Mouse (Mus musculus) neural tube, embryonic 14.5 days (tissue): ENCODE measurements at regions not wholly inside any gene's neighbourhood (a gene's known extent, or its start where the extent isn't known, plus 50 kb on each side); places are given as distances from the start of the nearest gene placed in this dataset.

Experiments used
- ATAC-seq: fragments of 200-750 bp; cut with Nextera tagmentation; 2 replicates; pipeline ENCODE4 v1.8.0; 2017; ENCODE audit warnings: low read depth, mild to moderate bottlenecking, moderate TSS enrichment, moderate library complexity
- H3K27ac ChIP-seq: fragments of 300-500 bp; sonication (generic); 2 replicates; pipeline ENCODE4 v1.5.1; 2014; ENCODE audit warnings: low read depth, mild to moderate bottlenecking, control low read depth, low read length, moderate library complexity, mixed read lengths
- H3K27me3 ChIP-seq: fragments of 300-500 bp; sonication (generic); 2 replicates; pipeline ENCODE4 v1.6.1; 2014; ENCODE audit warnings: low read length; ENCODE audit not compliant: control insufficient read depth, insufficient read depth
- H3K36me3 ChIP-seq: fragments of 300-500 bp; sonication (generic); 2 replicates; pipeline ENCODE4 v1.6.1; 2014; ENCODE audit warnings: low read length, mixed read lengths; ENCODE audit not compliant: control insufficient read depth, insufficient read depth
- H3K4me1 ChIP-seq: fragments of 300-500 bp; sonication (generic); 2 replicates; pipeline ENCODE4 v1.6.1; 2014; ENCODE audit warnings: low read length; ENCODE audit not compliant: control insufficient read depth, insufficient read depth
- H3K4me2 ChIP-seq: fragments of 300-500 bp; sonication (generic); 2 replicates; pipeline ENCODE4 v1.6.1; 2014; ENCODE audit warnings: mild to moderate bottlenecking, low read depth, low read length, control low read depth
- H3K4me3 ChIP-seq: fragments of 300-500 bp; sonication (generic); 2 replicates; pipeline ENCODE4 v1.5.1; 2014; ENCODE audit warnings: low read depth, low read length, control low read depth, mixed read lengths
- H3K9ac ChIP-seq: fragments of 300-500 bp; sonication (generic); replicated peaks from 2 replicates; pipeline ENCODE4 v1.6.1; 2014; ENCODE audit warnings: low read depth, mild to moderate bottlenecking, control low read depth, low read length, mixed read lengths
- H3K9me3 ChIP-seq: fragments of 300-500 bp; sonication (generic); 2 replicates; pipeline ENCODE4 v1.6.1; 2016; ENCODE audit warnings: low read length; ENCODE audit not compliant: control insufficient read depth
- WGBS: fragments of 180-500 bp; shearing (Covaris S2); extraction: QIAGEN DNeasy Blood & Tissue Kit; methylation state at CpG from one replicate; pipeline ENCODE4 v1.1.7; 2014; 5-methylcytosine and 5-hydroxymethylcytosine counted together

- Histone ChIP-seq H3K4me3 (no peak overlapping the region), H3K27me3 (no peaks in the 10 kb centered on the region), H3K27ac (no peak overlapping the region), H3K9me3 (no peaks in the 10 kb centered on the region), H3K9ac (no peak overlapping the region), H3K36me3 (no peaks in the 10 kb centered on the region), H3K4me1 (no peaks in the 10 kb centered on the region), H3K4me2 (no peak overlapping the region)
- WGBS, result 66% methylated on average over 3 of the region's 3 CpGs
- no peak for ATAC-seq
Measured at GRCm38 (mm10) chr3:11007363-11007762, 671.9 kb upstream of the Gm38303 start.

- no peaks in the 10 kb centered on the region for H3K36me3 ChIP-seq
- H3K4me1 ChIP-seq, result no peaks in the 10 kb centered on the region
- 58% methylated on average over 2 of the region's 2 CpGs for WGBS
- H3K27ac ChIP-seq, result no peak overlapping the region
- no peaks in the 10 kb centered on the region for H3K27me3 ChIP-seq
- H3K4me2 ChIP-seq, result no peak overlapping the region
- ATAC-seq, result no peak
- H3K9ac ChIP-seq, result no peak overlapping the region
- H3K9me3 ChIP-seq, result no peaks in the 10 kb centered on the region
- H3K4me3 ChIP-seq, result no peak overlapping the region
Measured at GRCm38 (mm10) chr3:11006531-11007269, 671.2 kb upstream of the Gm38303 start.

GRCm38 (mm10) chr3:10978968-10979367 is 643.5 kb upstream of the Gm38303 start:
- Histone ChIP-seq H3K9ac (no peak overlapping the region), H3K4me2 (no peak overlapping the region), H3K36me3 (no peaks in the 10 kb centered on the region), H3K27ac (no peak overlapping the region), H3K4me1 (no peaks in the 10 kb centered on the region), H3K9me3 (no peaks in the 10 kb centered on the region), H3K4me3 (no peak overlapping the region), H3K27me3 (no peaks in the 10 kb centered on the region)
- ATAC-seq, result no peak

GRCm38 (mm10) chr3:10974429-10974828 is 638.9 kb upstream of the Gm38303 start:
- Histone ChIP-seq H3K27ac (no peak overlapping the region), H3K36me3 (no peaks in the 10 kb centered on the region), H3K27me3 (no peaks in the 10 kb centered on the region), H3K9me3 (no peaks in the 10 kb centered on the region), H3K4me3 (no peak overlapping the region), H3K4me2 (no peak overlapping the region), H3K4me1 (no peaks in the 10 kb centered on the region), H3K9ac (no peak overlapping the region)
- WGBS, result 92% methylated on average over 3 of the region's 3 CpGs
- ATAC-seq, result no peak

- Histone ChIP-seq H3K4me2 (no peak overlapping the region), H3K36me3 (no peaks in the 10 kb centered on the region), H3K27ac (no peak overlapping the region), H3K9me3 (no peaks in the 10 kb centered on the region), H3K27me3 (no peaks in the 10 kb centered on the region), H3K9ac (no peak overlapping the region), H3K4me3 (no peak overlapping the region), H3K4me1 (no peaks in the 10 kb centered on the region)
- WGBS, result 100% methylated on average over 1 of the region's 1 CpGs
- no peak for ATAC-seq
Measured at GRCm38 (mm10) chr3:10952583-10952982, 617.1 kb upstream of the Gm38303 start.

GRCm38 (mm10) chr3:10917056-10917455 is 581.6 kb upstream of the Gm38303 start:
- no peaks in the 10 kb centered on the region for H3K36me3 ChIP-seq
- H3K27ac ChIP-seq, result no peak overlapping the region
- H3K4me3 ChIP-seq, result no peak overlapping the region
- no peaks in the 10 kb centered on the region for H3K9me3 ChIP-seq
- no peaks in the 10 kb centered on the region for H3K27me3 ChIP-seq
- H3K4me1 ChIP-seq, result no peaks in the 10 kb centered on the region
- WGBS, result 72% methylated on average over 3 of the region's 3 CpGs
- no peak overlapping the region for H3K4me2 ChIP-seq
- no peak for ATAC-seq
- no peak overlapping the region for H3K9ac ChIP-seq

- WGBS, result 59% methylated on average over 2 of the region's 2 CpGs
Measured at GRCm38 (mm10) chr3:10891981-10892380, 556.5 kb upstream of the Gm38303 start.

More at GRCm38 (mm10) chr3:10891981-10892380, 556.5 kb upstream of the Gm38303 start:
- Histone ChIP-seq H3K9ac (no peak overlapping the region), H3K9me3 (no peaks in the 10 kb centered on the region), H3K36me3 (no peaks in the 10 kb centered on the region), H3K27ac (no peak overlapping the region), H3K27me3 (no peaks in the 10 kb centered on the region), H3K4me3 (no peak overlapping the region), H3K4me1 (no peaks in the 10 kb centered on the region), H3K4me2 (no peak overlapping the region)
- no peak for ATAC-seq
